Mouse (Mus musculus) heart, postnatal 0 days (tissue): ENCODE data around the gene Rps6ka5.

Experiments used
- CTCF ChIP-seq: IDR thresholded peaks from 2 replicates; pipeline ENCODE4 v1.5.1; 2016; ENCODE audit warnings: antibody characterized with exemption, control low read depth, low read depth
- EP300 ChIP-seq: IDR thresholded peaks from 2 replicates; pipeline ENCODE4 v1.6.1; 2016; ENCODE audit warnings: antibody characterized with exemption, low read depth

DNA sequence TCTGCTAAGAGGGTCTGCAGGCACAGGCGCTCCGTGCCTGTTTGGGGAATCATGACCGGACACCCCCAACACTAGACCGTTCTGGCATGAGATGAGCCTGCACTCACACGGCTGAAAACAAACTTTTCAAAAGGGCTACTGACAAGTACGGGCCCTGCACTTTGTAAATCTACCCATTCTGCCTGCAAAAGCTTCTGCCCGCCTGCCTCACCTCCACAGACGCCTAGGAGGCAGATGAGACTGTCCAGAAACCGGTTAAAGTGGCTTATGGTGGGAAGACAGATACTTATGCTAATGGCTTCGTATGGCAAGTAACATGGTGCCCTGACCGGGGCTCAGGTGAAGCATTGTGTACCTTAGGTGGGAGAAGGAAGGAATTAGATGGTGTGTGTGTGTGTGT lies 189.7 kb downstream of the Rps6ka5 start:
- TF ChIP-seq CTCF = no peak
- no peak for TF ChIP-seq EP300
